Mouse (Mus musculus): ENCODE data around the gene Pkn3. TPM values are rescaled to one million over a fixed set of nuclear protein-coding genes. Genes with fewer than 3 reads are reported as not detected.

Gene Pkn3
- polyA plus RNA-seq, 1 experiment from 2014 or later: 2.1 TPM

DNA sequence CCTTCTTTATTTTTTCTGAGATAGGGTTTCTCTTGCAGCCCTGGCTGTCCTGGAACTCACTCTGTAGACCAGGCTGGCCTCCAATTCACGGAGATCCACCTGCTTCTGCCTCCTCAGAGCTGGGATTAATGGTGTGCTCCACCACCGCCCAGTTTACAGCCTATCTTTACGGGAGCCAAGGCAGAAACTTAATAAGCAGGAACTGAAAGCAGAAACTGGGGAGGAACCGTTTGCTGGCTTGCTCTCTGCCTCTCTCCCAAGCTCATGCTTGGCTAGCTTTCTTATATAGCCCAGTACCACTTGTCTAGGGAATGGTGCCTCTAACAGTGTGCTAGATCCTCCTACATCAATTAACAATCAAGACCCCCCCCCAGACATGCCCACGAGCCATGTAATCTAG lies 6.6 kb downstream of the Pkn3 start:
- Histone ChIP-seq H3K36me3 (ENCODE audit: control insufficient read depth, insufficient read depth) (no peaks in the 10 kb centered on the region), H3K4me2 (ENCODE audit: low read depth, low read length) (no peak overlapping the region), H3K27ac (ENCODE audit: low read length) (no peak overlapping the region), H3K4me1 (ENCODE audit: control insufficient read depth, low read depth, low read length) (no peaks in the 10 kb centered on the region; the same call in 1 of the 2 replicates), H3K9me3 (replicated peaks; ENCODE audit: control insufficient read depth, low read length) (no peaks in the 10 kb centered on the region), H3K27me3 (ENCODE audit: control insufficient read depth, insufficient read depth, low read depth, low read length) (no peaks in the 10 kb centered on the region), H3K9ac (ENCODE audit: low read depth, low read length) (no peak overlapping the region), H3K4me3 (ENCODE audit: low read depth, low read length) (no peak overlapping the region)
- no peak for ATAC-seq (ENCODE audit: low read depth)
- 56% methylated on average over 5 of the region's 5 CpGs for WGBS (ENCODE audit: insufficient replicate concordance)

GRCm38 (mm10) chr2:30084632-30085031 lies 7.1 kb downstream of the Pkn3 start:
- H3K9ac ChIP-seq (ENCODE audit: low read depth, low read length): no peak overlapping the region
- 57% methylated on average over 12 of the region's 12 CpGs for WGBS (ENCODE audit: insufficient replicate concordance)
- H3K27me3 ChIP-seq (ENCODE audit: control insufficient read depth, insufficient read depth, low read depth, low read length): no peaks in the 10 kb centered on the region
- no peak for ATAC-seq (ENCODE audit: low read depth)
- no peaks in the 10 kb centered on the region for H3K9me3 ChIP-seq (replicated peaks; ENCODE audit: control insufficient read depth, low read length)
- no peak overlapping the region for H3K27ac ChIP-seq (ENCODE audit: low read length)
- no peaks in the 10 kb centered on the region for H3K36me3 ChIP-seq (ENCODE audit: control insufficient read depth, insufficient read depth)
- no peak overlapping the region for H3K4me2 ChIP-seq (ENCODE audit: low read depth, low read length)
- no peaks in the 10 kb centered on the region; the same call in 1 of the 2 replicates for H3K4me1 ChIP-seq (ENCODE audit: control insufficient read depth, low read depth, low read length)
- no peak overlapping the region for H3K4me3 ChIP-seq (ENCODE audit: low read depth, low read length)

GRCm38 (mm10) chr2:30087310-30087709 lies 9.8 kb downstream of the Pkn3 start:
- 72% methylated on average over 4 of the region's 4 CpGs for WGBS (ENCODE audit: insufficient replicate concordance)
- peaks cover under 1% of the 10 kb centered on the region for H3K4me1 ChIP-seq (ENCODE audit: control insufficient read depth, low read depth, low read length)
- no peak for ATAC-seq (ENCODE audit: low read depth)
- H3K27ac ChIP-seq (ENCODE audit: low read length): no peak overlapping the region
- no peaks in the 10 kb centered on the region for H3K27me3 ChIP-seq (ENCODE audit: control insufficient read depth, insufficient read depth, low read depth, low read length)
- H3K9me3 ChIP-seq (replicated peaks; ENCODE audit: control insufficient read depth, low read length): no peaks in the 10 kb centered on the region
- no peak overlapping the region for H3K4me3 ChIP-seq (ENCODE audit: low read depth, low read length)
- no peaks in the 10 kb centered on the region for H3K36me3 ChIP-seq (ENCODE audit: control insufficient read depth, insufficient read depth)
- no peak overlapping the region for H3K4me2 ChIP-seq (ENCODE audit: low read depth, low read length)
- H3K9ac ChIP-seq (ENCODE audit: low read depth, low read length): no peak overlapping the region

DNA sequence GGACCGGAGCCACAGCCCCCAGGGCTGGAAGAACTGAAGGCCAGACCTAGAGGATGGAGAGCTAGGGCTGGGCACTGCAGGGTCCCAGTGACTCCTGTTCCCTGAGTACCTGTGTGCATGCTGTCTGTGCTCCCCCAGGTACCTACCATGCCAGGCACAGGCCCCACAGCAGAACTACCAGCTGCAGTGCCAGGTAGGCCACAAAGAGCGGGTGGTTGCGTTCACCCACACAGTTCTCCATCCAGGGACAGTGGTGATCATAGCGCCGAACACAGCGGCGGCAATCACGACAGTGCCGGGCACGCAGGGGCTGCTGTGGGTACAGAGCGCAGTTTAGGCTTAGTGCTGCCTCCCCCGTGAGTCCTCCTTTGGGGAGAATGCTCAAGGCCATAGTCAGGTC lies 14.0 kb downstream of the Pkn3 start:
- no peak overlapping the region for H3K4me2 ChIP-seq (ENCODE audit: low read depth, low read length)
- ATAC-seq (ENCODE audit: low read depth): no peak
- H3K27ac ChIP-seq (ENCODE audit: low read length): no peak overlapping the region
- no peaks in the 10 kb centered on the region for H3K9me3 ChIP-seq (replicated peaks; ENCODE audit: control insufficient read depth, low read length)
- no peak overlapping the region for H3K9ac ChIP-seq (ENCODE audit: low read depth, low read length)
- no peak overlapping the region for H3K4me3 ChIP-seq (ENCODE audit: low read depth, low read length)
- no peaks in the 10 kb centered on the region for H3K36me3 ChIP-seq (ENCODE audit: control insufficient read depth, insufficient read depth)
- H3K27me3 ChIP-seq (ENCODE audit: control insufficient read depth, insufficient read depth, low read depth, low read length): no peaks in the 10 kb centered on the region
- peaks cover 24% of the 10 kb centered on the region for H3K4me1 ChIP-seq (ENCODE audit: control insufficient read depth, low read depth, low read length)
- 94% methylated on average over 12 of the region's 12 CpGs for WGBS (ENCODE audit: insufficient replicate concordance)

GRCm38 (mm10) chr2:30092280-30092918 lies 14.9 kb downstream of the Pkn3 start:
- Histone ChIP-seq H3K9me3 (replicated peaks; ENCODE audit: control insufficient read depth, low read length) (no peaks in the 10 kb centered on the region), H3K4me1 (ENCODE audit: control insufficient read depth, low read depth, low read length) (peaks cover 24% of the 10 kb centered on the region), H3K4me2 (ENCODE audit: low read depth, low read length) (peak overlapping the region; percentile 96), H3K27ac (ENCODE audit: low read length) (no peak overlapping the region; the same call in 1 of the 2 replicates), H3K36me3 (ENCODE audit: control insufficient read depth, insufficient read depth) (no peaks in the 10 kb centered on the region), H3K27me3 (ENCODE audit: control insufficient read depth, insufficient read depth, low read depth, low read length) (no peaks in the 10 kb centered on the region), H3K4me3 (ENCODE audit: low read depth, low read length) (peak overlapping the region; percentile 95), H3K9ac (ENCODE audit: low read depth, low read length) (peak overlapping the region; percentile 92)
- 53% methylated on average over 6 of the region's 6 CpGs for WGBS (ENCODE audit: insufficient replicate concordance)
- no peak for ATAC-seq (ENCODE audit: low read depth)

- H3K9me3 ChIP-seq (replicated peaks; ENCODE audit: control insufficient read depth, low read length): no peaks in the 10 kb centered on the region
- peaks cover 24% of the 10 kb centered on the region for H3K4me1 ChIP-seq (ENCODE audit: control insufficient read depth, low read depth, low read length)
- peak within 1 kb of the TSS; percentile 75 for H3K27ac ChIP-seq (ENCODE audit: low read length)
- WGBS (ENCODE audit: insufficient replicate concordance): under 1% methylated on average over 51 of the region's 51 CpGs
- peak; percentile 99 for ATAC-seq (ENCODE audit: low read depth)
- H3K36me3 ChIP-seq (ENCODE audit: control insufficient read depth, insufficient read depth): no peaks in the 10 kb centered on the region
- peak within 1 kb of the TSS; percentile 96 for H3K4me2 ChIP-seq (ENCODE audit: low read depth, low read length)
- peak within 1 kb of the TSS; percentile 95 for H3K4me3 ChIP-seq (ENCODE audit: low read depth, low read length)
- H3K27me3 ChIP-seq (ENCODE audit: control insufficient read depth, insufficient read depth, low read depth, low read length): no peaks in the 10 kb centered on the region
- peak within 1 kb of the TSS; percentile 92 for H3K9ac ChIP-seq (ENCODE audit: low read depth, low read length)
These were observed 16.2 kb downstream of the Pkn3 start, which contains the start of gene Zdhhc12 for GRCm38 (mm10) chr2:30093471-30094207. Gene Zdhhc12 (minus strand): TSS chr2:30093648.

GRCm38 (mm10) chr2:30094208-30094588 lies 16.7 kb downstream of the Pkn3 start:
- under 1% methylated on average over 13 of the region's 13 CpGs for WGBS (ENCODE audit: insufficient replicate concordance)
- peak overlapping the region; percentile 96 for H3K4me2 ChIP-seq (ENCODE audit: low read depth, low read length)
- peak overlapping the region; percentile 68 for H3K27ac ChIP-seq (ENCODE audit: low read length)
- peaks cover 26% of the 10 kb centered on the region for H3K4me1 ChIP-seq (ENCODE audit: control insufficient read depth, low read depth, low read length)
- H3K36me3 ChIP-seq (ENCODE audit: control insufficient read depth, insufficient read depth): no peaks in the 10 kb centered on the region
- no peaks in the 10 kb centered on the region for H3K9me3 ChIP-seq (replicated peaks; ENCODE audit: control insufficient read depth, low read length)
- peak overlapping the region; percentile 95 for H3K4me3 ChIP-seq (ENCODE audit: low read depth, low read length)
- peak overlapping the region; percentile 70 for H3K9ac ChIP-seq (ENCODE audit: low read depth, low read length)
- ATAC-seq (ENCODE audit: low read depth): no peak
- no peaks in the 10 kb centered on the region for H3K27me3 ChIP-seq (ENCODE audit: control insufficient read depth, insufficient read depth, low read depth, low read length)

GRCm38 (mm10) chr2:30095882-30096527 lies 18.5 kb downstream of the Pkn3 start:
- ATAC-seq (ENCODE audit: low read depth): no peak
- Histone ChIP-seq H3K36me3 (ENCODE audit: control insufficient read depth, insufficient read depth) (peaks cover 2% of the 10 kb centered on the region), H3K9me3 (replicated peaks; ENCODE audit: control insufficient read depth, low read length) (no peaks in the 10 kb centered on the region), H3K4me3 (ENCODE audit: low read depth, low read length) (no peak overlapping the region), H3K9ac (ENCODE audit: low read depth, low read length) (no peak overlapping the region), H3K4me1 (ENCODE audit: control insufficient read depth, low read depth, low read length) (peaks cover 34% of the 10 kb centered on the region), H3K27ac (ENCODE audit: low read length) (no peak overlapping the region), H3K4me2 (ENCODE audit: low read depth, low read length) (no peak overlapping the region), H3K27me3 (ENCODE audit: control insufficient read depth, insufficient read depth, low read depth, low read length) (no peaks in the 10 kb centered on the region)
- WGBS (ENCODE audit: insufficient replicate concordance): 60% methylated on average over 2 of the region's 2 CpGs

- no peak overlapping the region for H3K9ac ChIP-seq (ENCODE audit: low read depth, low read length)
- no peak overlapping the region for H3K27ac ChIP-seq (ENCODE audit: low read length)
These were observed 22.7 kb downstream of the Pkn3 start for GRCm38 (mm10) chr2:30100214-30100613.

More at GRCm38 (mm10) chr2:30100214-30100613, 22.7 kb downstream of the Pkn3 start:
- Histone ChIP-seq H3K27me3 (ENCODE audit: control insufficient read depth, insufficient read depth, low read depth, low read length) (no peaks in the 10 kb centered on the region), H3K4me3 (ENCODE audit: low read depth, low read length) (no peak overlapping the region), H3K4me2 (ENCODE audit: low read depth, low read length) (no peak overlapping the region), H3K36me3 (ENCODE audit: control insufficient read depth, insufficient read depth) (peaks cover 2% of the 10 kb centered on the region), H3K9me3 (replicated peaks; ENCODE audit: control insufficient read depth, low read length) (no peaks in the 10 kb centered on the region), H3K4me1 (ENCODE audit: control insufficient read depth, low read depth, low read length) (peaks cover 10% of the 10 kb centered on the region)
- WGBS (ENCODE audit: insufficient replicate concordance): 61% methylated on average over 4 of the region's 4 CpGs
- ATAC-seq (ENCODE audit: low read depth): no peak
